10 mouse cellular contexts compared by ENCODE assay signal in genomic region chr11:75403301-75404052, GRCm38 (mm10). TPM values are rescaled to one million over a fixed set of nuclear protein-coding genes. Genes with fewer than 3 reads are reported as not detected.
DNase-seq lines count a peak whose midpoint lies in the region; ATAC-seq and TF ChIP-seq lines count a peak whose summit lies in the region.
"Had no signal": no experiment of that assay in that cellular context is flagged by ENCODE, and none has a peak within 500 bp of the region (broad histone marks: within the 10 kb centered on the region; RNA-seq: fewer than 3 reads in every experiment).

No protein-coding gene starts in this region.

- intact Hi-C loops in left cerebral cortex, postnatal 10 days (cut with DNase I), result loop anchor here (5.0 to 10.0 kb wide), 2 partner anchors 49 to 101 kb away; partner anchors contain the start of gene Wdr81

- H3K27ac ChIP-seq in kidney, postnatal 0 days, result peak overlapping the region; percentile 36
- H3K27ac ChIP-seq in heart, embryonic 15.5 days, result peak overlapping the region; percentile 41
- H3K27ac ChIP-seq: hindbrain, postnatal 0 days had no signal

- DNase-seq in kidney, postnatal 0 days (ENCODE audit: low spot score), result no peak
- DNase-seq in kidney, adult 11 months, result no peak
- DNase-seq in adrenal gland, postnatal 25 days, result peak; percentile 38
- peak; percentile 52 to 64 for DNase-seq in lung, postnatal 4 days
- no peak for DNase-seq in ovary, postnatal 10 days (ENCODE audit: low spot score)
- no peak for DNase-seq in left cerebral cortex, postnatal 10 days (ENCODE audit: extremely low spot score in 1 of 2, low spot score in 2 of 2)
- DNase-seq in c-Kit-positive CD71-positive TER-119-positive erythroid progenitor cells, embryonic 14.5 days (ENCODE audit: low spot score), result no peak

- no peaks in the 10 kb centered on the region for H3K27me3 ChIP-seq in kidney, postnatal 0 days (ENCODE audit: insufficient read depth, low read length)
- no peaks in the 10 kb centered on the region for H3K27me3 ChIP-seq in heart, embryonic 15.5 days

- no peak overlapping the region for H3K4me2 ChIP-seq in kidney, postnatal 0 days (ENCODE audit: low read length)
- no peak overlapping the region for H3K4me2 ChIP-seq in heart, embryonic 15.5 days

- WGBS in kidney, postnatal 0 days, result 78% methylated on average over 6 of the region's 6 CpGs
- 65% methylated on average over 6 of the region's 6 CpGs for WGBS in heart, embryonic 15.5 days

- H3K9me3 ChIP-seq in kidney, postnatal 0 days (replicated peaks; ENCODE audit: low read length), result no peaks in the 10 kb centered on the region
- H3K9me3 ChIP-seq in heart, embryonic 15.5 days (replicated peaks), result no peaks in the 10 kb centered on the region

- no peaks in the 10 kb centered on the region for H3K4me1 ChIP-seq in kidney, postnatal 0 days (replicated peaks; ENCODE audit: insufficient read depth, low read length)
- H3K4me1 ChIP-seq in heart, embryonic 15.5 days (replicated peaks), result peaks cover 20% of the 10 kb centered on the region

- TF ChIP-seq CTCF in kidney, postnatal 0 days (IDR thresholded peaks at IDR 0.05; ENCODE audit: low read depth), result no peak

- H3K4me3 ChIP-seq in kidney, postnatal 0 days (replicated peaks; ENCODE audit: low read depth, low read length), result no peak overlapping the region
- H3K4me3 ChIP-seq in heart, embryonic 15.5 days, result no peak overlapping the region
- H3K4me3 ChIP-seq: erythroblast, embryonic 14.5 days had no signal

- no peaks in the 10 kb centered on the region for H3K36me3 ChIP-seq in kidney, postnatal 0 days (ENCODE audit: insufficient read depth, low read length)
- 0 out of 2 replicates have a peak, but pooled peaks cover 3% of the 10 kb centered on the region for H3K36me3 ChIP-seq in heart, embryonic 15.5 days

- no peak overlapping the region; the same call in 1 of the 2 replicates for H3K9ac ChIP-seq in kidney, postnatal 0 days (ENCODE audit: low read depth, low read length)
- no peak overlapping the region for H3K9ac ChIP-seq in heart, embryonic 15.5 days

- ATAC-seq in kidney, postnatal 0 days (replicated peaks; ENCODE audit: low FRiP score, low read depth), result no peak
- no peak for ATAC-seq in heart, embryonic 15.5 days (replicated peaks; ENCODE audit: insufficient number of reproducible peaks, insufficient read depth, low FRiP score, low read depth)
- ATAC-seq: hindbrain, postnatal 0 days had no signal

RNA-seq across cellular contexts. Expression of gene Serpinf1, which starts 19.0 kb away (rescaled TPM):
- 90.9 and 98.4 TPM in 2 replicates for polyA plus RNA-seq in kidney, postnatal 0 days (2015; fragmentation: Nextera tagmentation; extraction: Ambion mirVana)
- 12.4 and 23.9 TPM in 2 replicates for total RNA-seq in adrenal gland, postnatal 25 days (2021)
- 34.7 and 54.2 TPM in 2 replicates for polyA plus RNA-seq in heart, embryonic 15.5 days (2015; fragmentation: Nextera tagmentation; extraction: Ambion mirVana)
- 10 to 100 TPM; 14.7 to 18.2 TPM for total RNA-seq in left cerebral cortex, postnatal 10 days (2021)

RNA-seq across cellular contexts. Expression of gene Serpinf2, which starts 35.9 kb away (rescaled TPM):
- 45.2 and 57.0 TPM in 2 replicates for polyA plus RNA-seq in kidney, postnatal 0 days (2015; fragmentation: Nextera tagmentation; extraction: Ambion mirVana)
- total RNA-seq in adrenal gland, postnatal 25 days (2021), result 7.7 TPM in 1 of 2 replicates, not detected in the other
- 0.35 and 4.3 TPM in 2 replicates for polyA plus RNA-seq in heart, embryonic 15.5 days (2015; fragmentation: Nextera tagmentation; extraction: Ambion mirVana)
- not detected for total RNA-seq in left cerebral cortex, postnatal 10 days (2021)
- polyA plus RNA-seq: hindbrain, postnatal 0 days had no signal

RNA-seq across cellular contexts. Expression of gene Wdr81, which starts 51.0 kb away (rescaled TPM):
- polyA plus RNA-seq in kidney, postnatal 0 days (2015; fragmentation: Nextera tagmentation; extraction: Ambion mirVana), result 4.9 and 5.3 TPM in 2 replicates
- 21.9 and 23.5 TPM in 2 replicates for total RNA-seq in adrenal gland, postnatal 25 days (2021)
- polyA plus RNA-seq in heart, embryonic 15.5 days (2015; fragmentation: Nextera tagmentation; extraction: Ambion mirVana), result 3.1 and 4.5 TPM in 2 replicates
- 10 to 100 TPM; 17.3 to 18.1 TPM for total RNA-seq in left cerebral cortex, postnatal 10 days (2021)

RNA-seq across cellular contexts. Expression of gene Smyd4, which starts 55.2 kb away (rescaled TPM):
- 9.0 and 9.8 TPM in 2 replicates for polyA plus RNA-seq in kidney, postnatal 0 days (2015; fragmentation: Nextera tagmentation; extraction: Ambion mirVana)
- total RNA-seq in adrenal gland, postnatal 25 days (2021), result 7.0 and 9.3 TPM in 2 replicates
- polyA plus RNA-seq in heart, embryonic 15.5 days (2015; fragmentation: Nextera tagmentation; extraction: Ambion mirVana), result 12.3 and 13.4 TPM in 2 replicates
- total RNA-seq in left cerebral cortex, postnatal 10 days (2021), result 10 to 100 TPM; 11.6 to 13.7 TPM

RNA-seq across cellular contexts. Expression of gene Rpa1, which starts 55.4 kb away (rescaled TPM):
- 70.7 and 85.2 TPM in 2 replicates for polyA plus RNA-seq in kidney, postnatal 0 days (2015; fragmentation: Nextera tagmentation; extraction: Ambion mirVana)
- total RNA-seq in adrenal gland, postnatal 25 days (2021), result 45.4 and 59.6 TPM in 2 replicates
- 83.6 and 86.2 TPM in 2 replicates for polyA plus RNA-seq in heart, embryonic 15.5 days (2015; fragmentation: Nextera tagmentation; extraction: Ambion mirVana)
- total RNA-seq in left cerebral cortex, postnatal 10 days (2021), result 10 to 100 TPM; 42.4 TPM

Comparison
In these comparisons a context has a peak if more than half of its experiments do, and no peak if none do; other contexts are left out.
1. DNase-seq: peak in adrenal gland, postnatal 25 days (single experiment) and lung, postnatal 4 days (2 of 2); none in kidney, postnatal 0 days (single experiment), kidney, adult 11 months (single experiment), ovary, postnatal 10 days (single experiment), left cerebral cortex, postnatal 10 days (0 of 2) and c-Kit-positive CD71-positive TER-119-positive erythroid progenitor cells, embryonic 14.5 days (single experiment).